Mouse (Mus musculus): Measurements from ENCODE around the gene Insl3.

DNA sequence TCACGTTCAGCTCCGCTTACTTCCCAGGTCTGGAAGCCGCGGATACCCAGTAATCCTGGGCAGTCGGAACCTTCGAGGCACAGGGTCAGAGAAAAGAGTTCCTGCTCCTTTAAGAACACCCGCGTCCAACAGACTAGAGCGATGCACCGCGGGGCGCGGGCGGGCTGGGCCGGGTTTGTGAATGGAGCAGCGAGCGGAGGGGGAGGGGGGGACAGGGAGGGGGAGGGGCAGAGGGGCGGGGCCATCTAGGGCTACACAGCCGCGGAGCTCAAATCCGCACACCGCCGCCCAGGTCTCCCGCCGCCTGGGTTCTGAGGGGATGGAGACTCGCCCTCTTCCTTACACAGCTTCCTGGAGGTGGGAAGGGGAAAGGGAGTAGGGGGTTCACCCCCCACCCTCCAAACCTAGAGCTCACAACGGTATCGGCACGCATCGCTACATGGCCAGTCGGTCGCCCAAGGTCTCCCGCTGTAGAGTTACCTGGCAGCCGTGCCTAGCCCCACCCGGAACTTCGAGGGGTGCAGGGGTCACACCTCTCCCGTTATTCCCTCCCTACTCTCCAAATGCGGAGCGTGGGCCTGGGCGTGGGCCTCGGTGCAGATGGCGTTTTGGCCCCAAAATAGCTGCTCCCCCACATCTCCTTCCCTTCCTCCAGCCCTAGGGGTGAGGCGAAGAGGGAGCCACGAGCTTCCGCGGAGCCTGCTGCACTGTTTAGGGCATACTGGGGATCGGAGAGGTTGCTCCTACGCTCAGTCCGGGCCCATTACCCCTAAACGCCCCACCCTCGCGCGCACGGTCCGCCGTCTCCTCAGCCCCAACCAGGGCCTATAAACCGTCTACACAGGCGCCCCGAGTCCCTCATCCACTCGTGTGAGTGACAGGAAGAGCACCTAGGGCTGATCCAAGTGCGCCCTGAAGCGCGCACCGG, 18.1 kb upstream of the Insl3 start:
- TF ChIP-seq CTCF (IDR thresholded peaks at IDR 0.05; ENCODE audit: low read depth, low read length), result no peak
- TF ChIP-seq POLR2A (IDR thresholded peaks at IDR 0.05; ENCODE audit: borderline replicate concordance, low read depth, low read length), result no peak

Data from bone marrow macrophage, adult 2 months (primary cell).